Mouse (Mus musculus) brown adipose tissue, adult 24 weeks (tissue): ENCODE results near the gene Lpp. TPM values are rescaled to one million over a fixed set of nuclear protein-coding genes. Genes with fewer than 3 reads are reported as not detected.

Source experiments
- H3K27ac ChIP-seq: fragments of 200-500 bp; replicated peaks from 2 replicates; pipeline ENCODE4 v1.5.1; 2012; ENCODE audit warnings: low read depth, mild to moderate bottlenecking, low read length
- H3K4me1 ChIP-seq: fragments of 200-500 bp; 2 replicates; pipeline ENCODE4 v1.6.1; 2012; ENCODE audit warnings: low read length, mixed read lengths; ENCODE audit not compliant: control insufficient read depth, insufficient read depth, insufficient read length
- H3K4me3 ChIP-seq: fragments of 200-500 bp; 2 replicates; pipeline ENCODE4 v1.5.1; 2012; ENCODE audit warnings: low read depth, mild to moderate bottlenecking, low read length, moderate library complexity; ENCODE audit not compliant: insufficient read depth
- polyA plus RNA-seq: library from polyadenylated mRNA; stranded (reverse); fragments of >200 nt; gene quantifications from 2 replicates; pipeline ENCODE4 v1.2.4, GENCODE M21; 2012; ENCODE audit not compliant: missing spikeins, insufficient read depth, insufficient read length

Gene Lpp
- polyA plus RNA-seq, 1 experiment = 6.7 TPM

GRCm38 (mm10) chr16:24908926-24909325 lies 515.6 kb downstream of the Lpp start:
- Histone ChIP-seq H3K4me1 (peaks cover 4% of the 10 kb centered on the region), H3K4me3 (no peak overlapping the region), H3K27ac (no peak overlapping the region)

- no peak overlapping the region for H3K27ac ChIP-seq
- H3K4me1 ChIP-seq = peaks cover 8% of the 10 kb centered on the region
- no peak overlapping the region for H3K4me3 ChIP-seq
Observed at GRCm38 (mm10) chr16:24910321-24910720, 517.0 kb downstream of the Lpp start.

GRCm38 (mm10) chr16:24910834-24911233 lies 517.5 kb downstream of the Lpp start:
- H3K4me1 ChIP-seq = peaks cover 8% of the 10 kb centered on the region
- no peak overlapping the region for H3K27ac ChIP-seq
- no peak overlapping the region for H3K4me3 ChIP-seq

GRCm38 (mm10) chr16:24912381-24912780 lies 519.1 kb downstream of the Lpp start:
- H3K27ac ChIP-seq = no peak overlapping the region
- no peak overlapping the region for H3K4me3 ChIP-seq
- peaks cover 8% of the 10 kb centered on the region for H3K4me1 ChIP-seq

DNA sequence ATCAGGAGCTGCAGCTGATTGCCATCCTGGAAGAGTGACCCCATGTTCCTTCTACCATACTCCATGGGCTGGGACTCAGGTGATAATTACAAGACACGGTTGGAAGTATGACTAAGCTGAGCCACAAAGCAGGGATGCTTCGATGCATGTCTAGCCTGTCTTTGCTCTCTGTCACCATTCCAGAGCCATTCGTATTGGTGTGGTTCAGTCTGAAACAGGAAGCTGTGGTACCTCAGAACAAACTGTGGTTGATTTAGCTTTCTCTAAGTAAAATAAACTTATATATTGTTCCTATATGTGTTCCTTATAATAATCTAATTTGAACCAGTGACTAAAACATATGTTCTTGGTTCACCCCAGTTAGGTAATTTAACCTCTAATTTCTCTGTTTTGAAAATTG lies 519.7 kb downstream of the Lpp start:
- H3K4me1 ChIP-seq = peaks cover 8% of the 10 kb centered on the region
- no peak overlapping the region for H3K4me3 ChIP-seq
- H3K27ac ChIP-seq = no peak overlapping the region

GRCm38 (mm10) chr16:24913641-24914392 lies 520.5 kb downstream of the Lpp start:
- H3K27ac ChIP-seq = no peak overlapping the region
- peaks cover 8% of the 10 kb centered on the region for H3K4me1 ChIP-seq
- no peak overlapping the region for H3K4me3 ChIP-seq

- Histone ChIP-seq H3K27ac (no peak overlapping the region), H3K4me1 (peaks cover 4% of the 10 kb centered on the region), H3K4me3 (no peak overlapping the region)
Observed at GRCm38 (mm10) chr16:24914393-24914751, 521.1 kb downstream of the Lpp start.

DNA sequence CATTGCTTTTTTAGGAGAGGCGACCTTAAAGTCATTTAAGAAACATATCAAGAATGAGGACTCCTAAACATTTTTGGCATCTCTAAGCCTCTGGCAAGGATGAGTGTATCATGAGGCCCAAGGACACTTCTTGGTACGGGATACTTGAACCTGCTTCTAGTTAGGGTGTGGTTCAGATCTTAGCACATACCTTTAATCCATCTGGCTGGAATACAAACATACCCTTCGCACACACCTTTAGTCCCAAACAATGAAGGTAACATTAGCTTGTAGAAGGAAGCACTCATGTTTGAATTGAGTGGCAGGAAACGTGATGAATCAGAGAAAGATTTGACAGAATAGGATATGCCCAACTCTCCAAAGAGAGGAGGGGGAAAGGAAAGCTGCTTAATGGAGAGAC lies 522.2 kb downstream of the Lpp start:
- H3K27ac ChIP-seq = no peak overlapping the region
- H3K4me1 ChIP-seq = peaks cover 4% of the 10 kb centered on the region
- H3K4me3 ChIP-seq = no peak overlapping the region

GRCm38 (mm10) chr16:24919349-24920012 lies 526.2 kb downstream of the Lpp start:
- Histone ChIP-seq H3K4me3 (no peak overlapping the region), H3K4me1 (peaks cover under 1% of the 10 kb centered on the region; the same call in 1 of the 2 replicates), H3K27ac (no peak overlapping the region)

- Histone ChIP-seq H3K4me1 (peaks cover 13% of the 10 kb centered on the region), H3K4me3 (no peak overlapping the region), H3K27ac (no peak overlapping the region)
Observed at GRCm38 (mm10) chr16:24930070-24930469, 536.8 kb downstream of the Lpp start.

DNA sequence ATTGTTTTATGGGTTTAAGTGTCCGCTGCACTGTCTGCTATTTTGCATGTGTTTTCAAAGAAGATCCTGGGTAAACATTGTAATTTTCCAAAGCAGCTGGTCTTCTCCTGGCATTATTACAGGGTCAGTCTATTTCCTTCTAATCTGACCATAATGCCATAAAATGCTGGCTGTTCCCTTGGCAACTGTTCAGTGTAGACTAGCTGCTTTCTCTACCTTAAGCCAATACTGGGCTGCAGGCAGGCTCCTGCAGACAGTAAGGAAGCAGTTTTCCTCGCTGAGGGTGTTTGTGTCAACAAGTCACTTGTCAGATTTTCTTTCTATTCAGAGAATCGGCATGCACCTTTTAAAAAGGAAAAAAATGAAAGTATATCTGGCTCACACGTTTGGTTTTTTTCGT lies 537.3 kb downstream of the Lpp start:
- Histone ChIP-seq H3K27ac (peak overlapping the region; percentile 39; the same call in 1 of the 2 replicates), H3K4me3 (no peak overlapping the region), H3K4me1 (peaks cover 13% of the 10 kb centered on the region)

DNA sequence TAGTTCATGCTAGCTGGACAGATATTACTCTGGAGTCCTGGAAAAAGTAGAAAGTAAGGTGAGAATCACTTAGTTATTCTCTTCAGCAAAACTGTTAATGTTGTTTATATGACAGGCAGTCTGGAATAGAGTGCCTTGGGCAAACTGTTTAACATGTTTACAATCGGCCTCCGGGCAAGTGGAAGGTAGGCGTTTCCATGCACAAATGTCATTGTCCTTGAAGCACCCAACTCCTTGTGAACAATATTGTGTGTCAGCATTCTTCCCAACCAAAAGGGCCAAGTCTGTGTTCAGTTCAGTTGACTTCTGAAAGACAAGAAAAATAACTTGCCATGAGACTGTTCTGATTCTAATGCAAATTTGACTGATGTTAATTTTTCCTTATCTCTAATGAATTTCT lies 539.5 kb downstream of the Lpp start:
- Histone ChIP-seq H3K4me3 (no peak overlapping the region), H3K27ac (peak overlapping the region; percentile 81), H3K4me1 (peaks cover 13% of the 10 kb centered on the region)

GRCm38 (mm10) chr16:24933691-24934090 lies 540.4 kb downstream of the Lpp start:
- peaks cover 13% of the 10 kb centered on the region for H3K4me1 ChIP-seq
- peak overlapping the region; percentile 11 for H3K4me3 ChIP-seq
- H3K27ac ChIP-seq = peak overlapping the region; percentile 96

- no peak overlapping the region for H3K27ac ChIP-seq
- no peaks in the 10 kb centered on the region for H3K4me1 ChIP-seq
- H3K4me3 ChIP-seq = no peak overlapping the region
Observed at GRCm38 (mm10) chr16:24941306-24942160, 548.2 kb downstream of the Lpp start.
